Mouse (Mus musculus) common myeloid progenitor, adult 5-6 weeks (primary cell): ENCODE measurements at regions not wholly inside any gene's neighbourhood (a gene's known extent, or its start where the extent isn't known, plus 50 kb on each side); places are given as distances from the start of the nearest gene placed in this dataset.

Experiments used
- ATAC-seq: replicated peaks from 2 replicates; pipeline ENCODE4 v1.8.0; 2016; ENCODE audit warnings: low read depth, mild to moderate bottlenecking, moderate TSS enrichment, inconsistent platforms; ENCODE audit not compliant: poor library complexity, severe bottlenecking

DNA sequence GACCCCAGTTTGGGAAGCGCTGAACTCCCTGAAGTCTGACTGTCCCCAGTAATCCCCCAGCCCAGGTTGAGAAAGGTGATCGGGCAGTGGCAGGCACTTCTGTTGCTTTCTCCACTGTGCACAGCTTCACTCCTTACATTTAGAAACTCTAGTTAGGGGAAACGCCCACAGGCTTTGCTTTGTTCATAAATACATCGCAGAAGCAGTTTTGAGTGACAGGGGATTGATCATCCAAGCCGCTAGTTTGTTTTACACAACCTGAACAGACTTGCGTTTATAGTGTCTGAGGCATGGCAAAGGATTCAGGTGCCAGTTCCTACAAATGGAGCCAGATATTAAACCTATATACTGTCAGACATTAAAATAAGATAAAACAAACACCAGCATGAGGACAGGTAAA lies 421.4 kb downstream of the Wdr11 start:
- ATAC-seq: no peak

DNA sequence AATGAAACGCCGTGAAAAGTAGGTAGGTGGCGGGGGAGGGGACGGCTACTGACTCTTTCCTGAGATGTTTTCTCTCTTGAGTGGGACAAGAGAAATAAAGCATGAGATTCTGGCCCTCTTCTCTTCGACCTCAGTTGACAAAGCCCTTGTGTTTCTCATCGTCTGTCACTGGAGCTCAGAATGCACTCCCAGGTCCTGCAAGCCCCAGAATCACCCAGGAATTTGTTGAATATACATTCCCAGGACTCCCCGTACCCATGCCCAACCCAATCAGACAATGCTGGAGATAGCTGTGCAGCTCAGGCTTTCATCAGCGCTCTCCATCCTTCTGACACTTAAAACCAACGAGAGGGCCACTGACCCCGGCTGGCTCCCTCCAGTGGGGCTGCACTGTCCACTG lies 422.9 kb downstream of the Wdr11 start:
- ATAC-seq: no peak

DNA sequence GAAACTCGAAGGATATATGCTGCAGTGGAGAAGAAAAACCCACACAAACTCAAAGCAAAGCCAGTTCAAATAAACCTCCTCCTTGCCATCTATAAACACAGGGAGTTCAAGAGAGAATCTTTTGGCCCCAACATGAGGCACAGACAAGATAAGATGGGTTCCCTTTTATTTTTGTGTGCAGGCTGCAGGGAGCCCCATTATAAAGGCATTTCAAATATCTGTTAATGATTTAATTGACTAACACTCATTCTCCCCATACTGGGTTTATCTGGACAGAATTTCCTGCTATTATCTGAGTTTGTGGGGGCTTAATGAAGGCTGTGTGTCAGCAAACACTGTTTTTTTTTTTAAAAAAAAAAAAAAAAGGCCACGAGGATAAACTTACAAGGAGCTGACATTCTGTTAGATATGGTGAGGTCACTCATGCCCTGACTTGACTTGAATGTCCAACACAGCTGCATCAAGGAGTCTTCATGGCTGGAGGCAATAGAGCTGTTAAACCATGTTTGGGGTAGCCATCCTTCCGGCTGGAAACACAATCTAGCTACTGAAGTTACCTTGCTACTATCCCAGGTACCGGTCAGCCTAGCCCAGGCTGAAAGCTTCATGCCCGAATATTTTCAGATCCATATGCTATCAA lies 423.8 kb downstream of the Wdr11 start:
- ATAC-seq: no peak

DNA sequence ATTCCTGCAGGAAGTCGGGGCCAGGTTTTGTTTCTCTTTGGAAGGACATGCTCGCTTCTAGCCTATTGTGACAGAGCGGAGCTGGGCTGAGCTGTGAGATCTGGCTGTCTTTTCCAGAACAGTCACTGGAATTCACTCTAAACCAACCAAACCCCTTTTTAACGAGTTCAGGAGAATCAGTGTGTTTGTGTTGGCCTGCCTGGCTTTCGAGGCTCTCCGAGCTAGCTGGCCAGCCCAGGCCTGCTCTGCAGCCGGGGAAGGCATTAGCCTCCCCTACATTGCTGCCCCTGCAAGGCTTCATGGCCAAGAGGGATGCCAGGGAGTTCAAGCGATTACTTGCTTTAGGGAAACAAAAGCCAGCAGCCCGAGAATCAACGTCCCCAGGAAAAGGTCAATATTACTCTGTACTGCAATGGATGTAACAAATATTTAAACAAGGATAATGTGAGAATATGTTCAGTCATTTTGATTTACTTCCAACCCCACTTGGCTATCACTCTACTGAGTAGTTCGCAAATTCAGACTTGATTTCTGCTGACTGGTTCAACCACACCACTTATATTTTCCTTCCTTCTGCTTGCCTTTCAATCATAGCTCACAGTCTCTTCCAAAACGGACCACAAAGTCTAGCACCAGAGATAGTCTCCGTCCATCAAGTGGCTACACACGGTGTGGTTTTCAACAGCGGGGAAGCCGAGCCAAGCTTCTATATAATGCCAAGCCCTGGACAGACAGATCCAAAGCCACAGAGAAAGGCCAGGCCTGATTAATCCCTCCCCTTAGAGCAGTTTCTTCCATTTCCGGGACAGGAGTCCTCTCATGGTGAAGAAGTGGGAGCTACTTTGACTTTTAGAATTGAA lies 424.6 kb downstream of the Wdr11 start:
- ATAC-seq: no peak

DNA sequence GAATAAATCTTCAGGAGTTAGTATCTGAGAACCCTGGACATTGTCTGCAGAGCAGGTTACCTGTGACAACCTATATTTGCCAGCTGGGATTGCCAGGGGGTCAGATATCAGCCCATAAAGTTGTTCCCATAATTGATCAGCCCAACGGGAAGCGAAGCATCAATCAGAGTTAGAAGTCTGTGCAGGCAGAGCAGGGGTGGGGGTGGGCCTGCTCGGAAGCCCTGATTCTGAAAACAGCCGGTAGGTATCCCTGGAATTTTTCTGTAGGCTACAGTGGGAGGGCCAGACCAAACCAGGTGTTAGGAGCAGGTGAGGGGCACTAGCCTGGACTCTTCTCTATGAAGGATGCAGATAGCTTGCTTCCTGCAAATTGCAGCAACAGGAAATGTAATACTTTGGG lies 427.2 kb downstream of the Wdr11 start:
- ATAC-seq: no peak

DNA sequence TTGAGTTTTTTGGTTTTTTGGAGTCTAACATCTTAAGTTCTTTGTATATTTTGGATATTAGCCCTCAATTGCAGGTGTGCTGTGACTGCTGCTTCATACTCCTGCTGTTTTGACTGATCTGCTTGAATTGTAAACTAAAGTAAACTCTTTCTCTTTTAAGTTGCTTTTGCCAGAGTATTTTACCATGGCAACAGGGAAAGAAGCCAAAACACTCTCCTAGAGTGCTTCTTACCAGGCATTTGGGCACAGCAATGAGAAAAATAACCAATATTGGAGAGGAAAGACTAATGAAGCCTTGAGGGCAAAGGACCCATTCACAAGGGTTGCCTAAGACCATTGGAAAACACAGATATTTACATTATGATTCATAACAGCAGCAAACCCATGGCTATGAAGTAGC lies 437.3 kb downstream of the Wdr11 start:
- ATAC-seq: no peak

DNA sequence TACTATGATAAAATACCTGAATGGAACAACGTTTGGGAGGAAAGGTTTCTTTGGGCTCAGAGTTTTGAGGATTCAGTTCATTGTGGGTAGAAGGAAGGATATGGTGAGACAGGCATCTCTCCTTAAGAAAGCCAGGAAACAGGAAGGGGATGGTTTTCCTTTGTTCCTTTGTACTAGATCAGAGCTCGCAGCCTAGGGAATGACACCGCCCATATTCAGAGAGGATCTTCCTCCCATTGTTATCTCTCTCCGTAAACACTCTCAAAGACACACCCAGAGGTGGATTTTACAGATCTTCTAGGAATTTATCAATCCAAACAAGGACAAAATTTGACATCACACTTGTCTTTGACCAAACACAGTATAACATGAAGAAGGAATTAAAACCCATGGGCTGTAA lies 439.0 kb downstream of the Wdr11 start:
- no peak for ATAC-seq

DNA sequence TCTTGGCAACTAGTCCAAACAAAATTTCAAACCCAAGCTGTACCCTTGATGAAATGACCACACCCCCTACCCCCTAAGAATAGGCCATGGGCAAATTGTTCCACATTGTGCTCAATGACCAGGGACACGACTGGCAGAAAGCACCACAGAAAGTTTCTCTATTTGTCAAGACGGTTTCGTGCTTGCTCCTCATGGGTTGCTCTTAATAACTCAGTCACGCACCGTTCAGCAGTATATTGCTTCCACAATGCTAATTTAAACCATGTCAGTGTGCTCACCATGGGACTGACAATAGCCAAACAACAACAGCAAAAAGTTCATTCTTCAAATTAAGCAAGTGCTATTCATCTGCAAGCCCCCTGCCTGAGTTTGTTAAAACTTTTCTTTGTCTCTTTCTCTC lies 444.6 kb downstream of the Wdr11 start:
- ATAC-seq: no peak

DNA sequence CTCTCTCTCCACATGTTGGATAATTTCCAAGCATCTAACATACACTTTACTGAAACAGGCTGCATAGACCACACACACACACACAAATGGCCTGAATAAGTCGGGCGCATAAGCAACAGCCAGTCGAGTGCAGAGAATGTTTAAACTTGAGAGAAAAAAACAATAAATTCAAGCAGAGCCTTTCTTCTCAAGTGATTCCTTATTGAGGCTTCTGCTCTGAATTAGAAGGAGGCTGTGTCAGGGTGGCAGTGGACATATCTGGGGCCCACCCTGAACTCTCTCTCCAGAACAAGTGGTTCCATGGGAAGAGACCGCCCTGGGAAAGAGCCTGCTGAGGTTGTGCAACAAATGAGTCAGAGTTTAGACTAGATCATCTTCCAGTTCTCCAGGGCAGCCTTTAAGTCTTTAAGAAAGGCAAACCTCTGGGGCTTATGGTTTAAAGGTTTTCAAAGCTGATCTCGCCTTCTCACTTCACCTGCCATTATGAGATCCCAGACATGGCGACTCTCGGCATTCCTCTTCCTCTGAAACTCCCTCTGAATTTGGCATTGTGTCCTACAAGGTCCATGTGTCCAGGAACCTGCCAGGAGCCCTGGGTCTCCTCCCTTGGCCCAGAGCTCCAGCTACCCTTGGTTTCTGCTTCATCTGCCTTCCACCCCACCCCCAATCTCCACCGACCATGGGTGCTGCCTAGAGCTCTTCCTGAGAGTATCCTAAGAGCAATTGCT lies 445.3 kb downstream of the Wdr11 start:
- ATAC-seq: no peak

DNA sequence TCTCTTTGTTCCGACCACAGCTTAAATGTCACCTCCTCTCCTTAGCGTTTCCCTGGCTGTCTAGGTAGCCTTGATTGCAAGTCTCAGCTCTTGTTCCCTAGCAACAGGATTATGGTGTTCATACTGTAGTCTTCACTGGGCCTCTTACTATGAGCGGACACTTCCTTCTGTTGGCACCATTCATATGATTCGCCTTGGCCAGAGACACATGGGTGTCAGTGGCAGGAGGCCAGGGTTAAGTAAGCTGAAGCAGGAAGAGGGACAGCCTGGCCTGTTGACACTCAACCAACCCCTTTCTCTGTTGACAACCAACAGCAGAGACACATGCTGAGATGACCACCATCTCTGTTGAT lies 445.9 kb downstream of the Wdr11 start:
- ATAC-seq: no peak

DNA sequence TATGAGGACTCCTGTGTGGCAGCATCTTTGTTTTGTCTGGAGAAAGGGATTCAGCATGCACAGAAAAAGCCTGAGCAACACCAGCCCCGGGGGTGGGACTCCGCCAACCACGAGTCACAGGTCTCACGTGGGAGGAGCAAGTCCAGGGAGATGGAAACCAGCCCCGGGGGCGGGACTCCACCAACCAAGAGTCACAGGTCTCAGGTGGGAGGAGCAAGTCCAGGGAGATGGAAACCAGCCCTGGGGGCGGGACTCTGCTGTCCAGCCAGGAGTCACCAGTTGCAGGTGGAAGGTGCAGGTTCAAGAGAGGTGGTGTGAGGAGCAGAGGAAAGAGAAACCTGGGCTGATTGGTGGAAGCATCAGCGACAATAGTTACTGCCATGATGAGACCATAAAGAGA lies 448.9 kb downstream of the Wdr11 start:
- ATAC-seq: no peak

DNA sequence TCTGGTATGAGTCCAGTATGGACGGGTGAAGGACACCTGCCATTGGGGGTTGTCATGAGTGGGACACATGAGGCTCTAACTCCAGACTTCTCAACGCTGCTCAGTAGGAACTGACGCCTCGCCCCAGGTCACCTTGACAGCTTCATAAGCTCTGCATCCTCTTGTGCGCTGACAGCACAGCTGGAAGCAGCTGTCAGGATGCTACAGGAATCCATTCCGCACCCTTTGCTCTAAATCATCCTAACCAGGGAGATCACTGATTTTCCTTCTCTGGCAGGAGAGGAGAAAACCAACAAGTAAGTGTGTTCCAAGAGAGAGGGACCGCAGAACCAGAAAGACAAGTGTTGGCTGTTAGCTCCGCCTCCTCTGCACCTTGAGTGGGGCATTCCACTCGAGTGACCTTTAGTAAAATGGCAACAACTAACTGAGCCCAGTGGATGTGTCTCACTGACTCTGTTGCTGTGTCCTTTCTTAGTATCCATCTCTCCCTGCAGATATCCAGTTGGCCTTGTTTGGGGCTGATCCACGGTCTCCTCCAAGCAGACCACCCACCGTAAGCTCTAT lies 449.8 kb downstream of the Wdr11 start:
- no peak for ATAC-seq

DNA sequence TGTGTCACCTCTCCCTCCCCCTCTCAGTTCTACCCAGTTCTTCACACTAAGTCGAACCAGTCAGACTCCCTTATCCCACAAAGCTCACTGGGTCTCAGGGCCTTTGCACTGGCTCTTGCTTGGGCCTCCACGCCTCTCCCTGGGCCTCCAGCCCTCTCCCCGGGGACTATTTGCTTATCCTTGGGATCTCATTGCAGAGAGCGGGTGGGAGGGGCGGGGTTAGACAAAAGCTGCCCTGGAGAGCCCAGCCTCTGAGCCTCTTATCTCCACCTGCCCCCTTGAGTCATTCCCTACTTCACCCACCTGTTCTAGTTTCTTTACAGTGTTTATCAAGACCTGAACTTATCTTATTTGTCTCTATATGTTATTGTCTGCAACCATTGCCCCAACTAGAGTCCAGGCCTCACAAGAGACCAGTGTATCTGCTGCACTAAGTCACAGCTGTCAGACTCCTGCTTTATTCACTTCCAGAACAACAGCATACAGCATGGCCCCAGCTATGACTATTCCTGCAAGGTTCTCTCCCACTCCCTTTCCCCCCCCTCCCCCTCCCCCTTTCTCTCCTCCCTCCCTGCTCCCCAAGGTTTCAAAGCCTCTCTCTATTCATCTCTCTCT lies 450.7 kb downstream of the Wdr11 start:
- no peak for ATAC-seq

DNA sequence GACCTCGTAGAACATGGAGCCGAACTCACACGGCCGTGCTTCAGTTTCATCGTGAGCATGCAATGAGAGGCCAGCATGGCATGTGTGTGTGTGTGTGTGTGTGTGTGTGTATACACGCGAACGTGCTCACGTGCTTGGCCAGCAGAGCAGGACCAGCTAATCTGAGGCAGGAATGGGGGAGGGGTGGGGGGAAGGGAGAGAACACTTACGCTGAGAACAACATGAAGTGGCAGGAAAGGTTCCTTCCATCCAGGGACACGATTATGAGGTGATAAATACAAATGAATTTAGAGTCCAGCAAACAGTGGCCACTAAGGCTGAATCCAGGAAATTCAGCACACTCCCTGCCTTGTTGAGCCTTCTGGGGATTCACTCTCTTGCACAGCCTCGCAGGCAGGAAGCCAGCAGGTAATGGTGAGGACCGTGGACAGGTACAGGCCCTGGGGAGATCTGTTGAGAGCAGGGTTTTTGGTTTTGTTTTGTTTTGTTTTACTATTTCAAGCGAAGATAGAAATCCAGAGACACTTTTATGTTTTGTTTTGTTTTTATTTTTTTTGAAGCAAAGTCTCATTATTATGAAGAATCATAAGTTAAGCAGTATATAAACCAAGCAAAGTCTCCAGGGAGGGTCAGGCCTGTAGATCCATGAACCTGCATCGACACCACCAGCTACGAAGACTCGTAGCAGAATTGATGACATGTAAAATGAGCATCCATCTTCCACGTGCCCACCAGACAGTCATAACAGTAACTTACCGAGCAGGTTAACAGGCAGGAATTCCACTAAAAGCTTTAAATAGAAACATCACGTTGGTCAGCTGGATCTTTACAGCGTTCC lies 452.0 kb downstream of the Wdr11 start:
- no peak for ATAC-seq

DNA sequence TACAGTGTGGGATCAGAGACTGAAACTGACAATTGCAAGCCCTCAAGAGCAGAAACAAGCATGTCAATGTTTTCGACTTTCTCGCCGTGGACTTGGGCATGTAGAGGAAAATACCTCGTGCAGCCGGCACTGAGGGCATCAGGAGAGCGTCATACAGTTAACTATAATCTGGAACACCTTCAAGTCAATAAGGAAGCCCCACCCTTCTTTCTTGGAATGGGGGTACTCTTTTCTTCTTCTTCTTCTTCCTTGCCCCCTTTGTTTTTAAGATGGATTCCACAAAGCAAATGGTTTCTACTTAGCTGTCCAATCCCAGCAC lies 452.5 kb downstream of the Wdr11 start:
- no peak for ATAC-seq

DNA sequence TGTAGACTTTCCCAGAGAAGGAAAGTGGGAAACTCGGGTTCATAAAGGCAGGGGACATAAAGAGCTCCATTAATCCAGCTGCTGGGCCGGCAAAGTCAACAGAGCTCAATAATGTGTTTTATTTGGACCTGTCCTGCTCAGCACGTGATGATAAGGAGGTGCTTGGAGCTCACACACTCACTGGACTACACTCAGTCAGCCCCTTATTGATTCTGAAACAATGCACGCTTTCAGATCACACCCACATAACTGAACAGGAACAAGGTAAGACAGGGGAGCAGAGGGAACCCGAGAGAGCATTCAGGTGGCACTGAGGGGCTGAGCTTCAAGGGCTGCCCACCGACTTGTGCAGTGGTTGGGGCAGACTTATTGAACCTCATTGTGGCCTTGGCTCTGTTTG lies 452.9 kb downstream of the Wdr11 start:
- no peak for ATAC-seq

DNA sequence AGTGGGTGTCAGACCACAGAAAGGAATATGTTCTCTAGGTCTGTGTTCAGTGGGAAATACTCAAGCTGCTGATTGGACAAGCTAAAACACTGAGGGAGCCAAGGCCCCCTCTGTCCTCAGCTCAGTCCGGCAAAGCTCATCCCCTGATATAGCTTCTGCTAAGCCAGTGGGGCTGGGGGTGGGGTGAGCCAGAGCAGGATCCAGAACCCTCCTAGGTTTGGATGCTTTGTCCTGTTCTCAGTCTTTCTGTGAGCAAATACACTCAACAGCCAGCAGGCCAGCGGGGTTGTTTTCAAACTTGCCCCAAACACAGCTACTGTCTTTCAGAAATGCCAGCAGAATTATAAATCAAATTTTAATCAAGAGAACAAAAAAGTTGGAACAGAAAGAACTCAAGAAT lies 454.4 kb downstream of the Wdr11 start:
- no peak for ATAC-seq

DNA sequence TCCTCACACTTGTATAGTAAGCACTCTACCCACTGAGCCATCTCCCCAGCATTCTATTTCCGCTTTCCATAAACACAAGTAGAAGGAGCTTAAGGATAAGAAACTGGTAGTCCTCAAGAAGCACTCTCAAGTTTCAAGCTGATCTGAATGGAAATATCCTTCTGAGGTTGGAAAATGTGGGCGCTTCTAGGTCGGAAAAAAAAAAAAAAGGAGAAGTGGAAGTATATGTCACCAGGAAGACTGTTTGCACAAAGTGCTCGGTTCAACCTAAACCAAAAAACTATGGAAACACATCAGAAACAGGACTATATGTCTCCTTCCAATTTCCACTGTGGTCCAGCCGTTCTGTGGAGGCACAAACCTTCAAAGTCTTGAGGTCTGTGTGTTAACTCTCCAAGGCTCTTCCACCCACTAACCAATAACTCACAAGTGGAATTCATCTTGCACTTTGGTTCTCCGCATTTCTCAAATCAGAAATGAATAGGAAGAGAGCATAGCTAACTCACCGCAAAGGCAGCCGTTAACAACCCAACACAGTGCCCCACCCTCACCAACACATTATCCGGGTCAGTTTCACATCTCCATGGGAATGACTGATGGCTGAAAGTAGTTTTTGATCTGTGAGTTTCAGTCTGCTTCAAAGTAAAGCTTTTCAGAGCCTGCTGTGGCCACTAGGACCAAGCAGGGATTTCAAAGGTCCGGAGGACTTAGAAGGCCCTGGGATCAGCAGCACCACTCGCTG lies 455.8 kb downstream of the Wdr11 start:
- ATAC-seq: peak; percentile 65

DNA sequence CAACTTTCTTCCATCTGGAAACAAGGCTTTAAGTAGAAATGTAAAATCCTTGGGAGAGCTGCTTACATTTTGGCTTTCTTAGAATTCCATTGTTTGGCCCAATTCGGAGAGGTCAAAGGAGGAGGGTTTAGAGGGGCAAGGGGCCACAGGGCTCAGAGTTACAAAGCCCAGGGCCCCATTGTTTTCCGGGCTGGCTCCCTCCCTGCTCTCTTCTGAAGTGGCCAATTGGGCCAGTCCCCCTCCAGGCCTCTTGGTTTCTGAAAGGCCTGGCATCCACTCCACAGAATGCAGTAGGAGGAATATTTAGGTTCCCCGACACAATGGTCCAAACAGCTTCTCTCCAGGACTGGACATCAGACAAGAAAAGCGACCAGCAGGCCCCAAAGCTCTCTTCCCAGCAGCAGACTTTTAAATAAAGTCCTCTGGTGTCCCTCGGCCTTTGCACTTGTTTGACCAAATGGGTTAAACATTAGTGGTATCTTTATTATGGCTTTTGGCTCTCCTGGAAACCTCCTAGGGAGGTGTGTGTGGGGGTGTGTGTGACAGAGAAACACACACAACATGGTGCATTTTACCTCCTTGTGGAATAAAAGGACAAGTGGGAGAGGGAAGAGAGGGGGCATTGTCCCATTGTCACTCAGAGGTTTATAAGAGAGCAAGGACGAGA lies 456.6 kb downstream of the Wdr11 start:
- no peak for ATAC-seq
